Mouse (Mus musculus): ENCODE data around the gene Bpnt1.

The Bpnt1 gene

GRCm38 (mm10) chr1:185369979-185370378 lies 38.0 kb downstream of the Bpnt1 start:
- intact Hi-C loops (cut with DNase I): loop anchor here (5.0 kb wide), 1 partner anchor 42 kb away; no protein-coding TSS in a partner anchor

GRCm38 (mm10) chr1:185376390-185376789 lies 44.4 kb downstream of the Bpnt1 start:
- intact Hi-C loops (cut with DNase I): no loop called here

- intact Hi-C loops (cut with DNase I): no loop called here
These were observed 45.5 kb downstream of the Bpnt1 start for GRCm38 (mm10) chr1:185377429-185377828.

- intact Hi-C loops (cut with DNase I): no loop called here
These were observed 69.7 kb downstream of the Bpnt1 start for GRCm38 (mm10) chr1:185401615-185402014.

GRCm38 (mm10) chr1:185404021-185404420 lies 72.1 kb downstream of the Bpnt1 start:
- intact Hi-C loops (cut with DNase I): no loop called here

- intact Hi-C loops (cut with DNase I): no loop called here
These were observed 74.0 kb downstream of the Bpnt1 start for GRCm38 (mm10) chr1:185405921-185406320.

Small RNA genes lying within 50 kb of the gene (microRNA-seq; reads per million reads assigned to microRNA genes)
- gene Mir194-1: 0.37 to 0.80 reads per million in 2 experiments
- gene Mir215: 0.99 to 2.4 reads per million in 2 experiments

All from adrenal gland (tissue).